Mouse (Mus musculus) embryo, embryonic 11 days (tissue): ENCODE results near the gene Tada2a.

Experiments
- DNase-seq: peaks from one replicate; pipeline ENCODE4 v3.0.0-alpha.2; 2015

Tada2a gene

DNA sequence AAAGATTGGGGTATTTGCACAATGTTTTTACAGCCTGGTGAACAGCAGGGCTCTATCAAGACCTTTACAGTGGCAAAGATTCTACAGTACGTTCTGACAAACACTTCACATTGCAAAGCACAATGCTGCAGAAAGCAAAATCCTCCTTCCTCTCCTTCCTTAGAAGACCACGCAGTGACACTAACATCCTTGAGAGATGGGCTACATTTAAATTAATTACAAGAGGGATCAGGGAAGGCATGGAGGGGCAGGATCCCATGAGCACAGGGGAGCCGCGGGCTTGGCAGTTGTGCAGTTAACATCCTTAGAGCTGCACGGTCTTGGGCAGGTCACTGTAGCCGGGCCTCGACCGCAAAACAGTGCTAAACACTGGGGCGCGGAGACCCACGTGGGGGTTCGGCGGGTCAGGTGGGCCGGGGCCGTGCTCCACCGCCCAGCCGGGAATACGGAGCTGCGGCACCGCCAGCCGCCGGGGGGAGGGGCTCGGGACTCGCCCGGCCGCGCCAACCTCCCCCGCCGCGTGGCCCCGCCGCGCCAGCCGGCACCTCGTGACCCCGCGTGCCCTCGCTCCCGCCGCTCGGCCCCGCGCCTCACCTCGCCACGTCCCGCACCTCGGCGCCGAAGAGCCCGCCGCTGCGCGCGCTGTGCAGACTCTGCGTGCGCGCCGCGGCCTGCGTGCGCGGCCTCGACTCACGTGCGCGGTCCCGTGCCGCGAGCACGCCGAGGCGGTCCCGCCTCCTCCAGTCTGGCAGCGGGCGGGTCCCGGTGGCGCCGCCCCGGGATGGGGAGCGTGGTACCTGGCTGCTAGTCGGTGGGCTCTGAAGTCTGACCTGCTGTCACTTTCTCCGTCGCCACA, at the start of gene Tada2a, which contains the start of gene Acaca:
TSS of gene Tada2a (minus strand) at position 658 of the 856 bp plus-strand sequence.
TSS of gene Acaca (plus strand) at position 730 of the 856 bp plus-strand sequence.
- DNase-seq, result peak; percentile 94

DNA sequence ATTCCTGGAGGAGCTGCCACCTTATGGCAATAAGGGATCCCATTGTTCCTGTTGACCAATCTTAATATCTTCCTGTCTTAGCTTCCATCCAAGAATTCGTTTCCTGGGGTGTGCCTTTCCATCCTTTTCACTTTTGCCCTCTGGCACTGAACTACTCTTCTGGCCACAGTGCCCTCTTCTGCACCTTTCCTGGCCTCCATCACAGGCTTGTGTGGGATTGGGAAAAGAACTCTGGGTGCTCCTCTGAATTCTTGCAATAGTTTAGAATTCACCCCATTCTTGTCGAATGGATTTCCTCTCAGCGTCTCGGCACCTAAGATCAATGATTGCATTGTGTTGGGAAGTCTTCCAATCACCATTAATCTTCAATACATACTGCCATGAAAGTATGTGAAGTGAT, 49.2 kb upstream of the Tada2a start:
- DNase-seq, result no peak

DNA sequence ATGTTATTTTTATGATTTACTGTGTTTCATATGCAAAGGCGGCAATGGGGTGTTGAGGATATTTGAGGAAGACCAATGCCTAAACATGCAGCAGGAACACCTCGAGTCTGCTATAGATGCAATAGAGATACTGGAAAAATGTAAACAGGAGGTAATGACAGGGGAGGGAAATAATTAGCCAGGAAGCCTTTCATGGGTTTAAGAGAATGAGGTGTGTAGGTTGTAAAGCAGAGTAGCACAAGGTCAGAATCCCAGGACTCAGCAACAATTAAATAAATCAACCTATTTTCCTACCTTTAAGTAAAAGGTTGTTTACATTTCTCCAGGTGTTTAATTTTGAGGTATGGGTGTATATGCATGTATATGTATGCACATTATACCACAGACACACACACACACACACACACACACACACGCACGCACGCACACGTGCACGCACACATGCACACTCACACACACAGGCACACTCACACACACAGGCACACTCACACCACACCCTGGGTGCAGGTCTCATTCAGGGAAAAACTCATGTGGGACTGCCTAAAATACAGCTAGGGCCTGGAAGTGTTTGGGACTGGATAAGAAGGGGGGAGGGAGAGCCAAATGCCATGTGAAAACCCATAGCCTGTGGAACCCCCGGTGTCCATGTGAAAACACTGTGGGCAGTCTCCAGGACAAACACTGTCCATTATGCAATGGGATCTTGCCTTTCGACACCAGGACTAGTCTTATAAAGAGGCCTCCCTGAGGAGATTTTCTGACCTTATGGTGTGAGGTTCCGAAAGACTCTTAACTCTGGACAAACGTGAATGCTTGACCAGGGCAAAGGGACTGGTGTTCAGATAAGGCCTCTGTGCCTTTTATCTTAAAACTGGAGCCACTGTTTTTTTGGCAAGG, 43.4 kb upstream of the Tada2a start:
- DNase-seq, result no peak

DNA sequence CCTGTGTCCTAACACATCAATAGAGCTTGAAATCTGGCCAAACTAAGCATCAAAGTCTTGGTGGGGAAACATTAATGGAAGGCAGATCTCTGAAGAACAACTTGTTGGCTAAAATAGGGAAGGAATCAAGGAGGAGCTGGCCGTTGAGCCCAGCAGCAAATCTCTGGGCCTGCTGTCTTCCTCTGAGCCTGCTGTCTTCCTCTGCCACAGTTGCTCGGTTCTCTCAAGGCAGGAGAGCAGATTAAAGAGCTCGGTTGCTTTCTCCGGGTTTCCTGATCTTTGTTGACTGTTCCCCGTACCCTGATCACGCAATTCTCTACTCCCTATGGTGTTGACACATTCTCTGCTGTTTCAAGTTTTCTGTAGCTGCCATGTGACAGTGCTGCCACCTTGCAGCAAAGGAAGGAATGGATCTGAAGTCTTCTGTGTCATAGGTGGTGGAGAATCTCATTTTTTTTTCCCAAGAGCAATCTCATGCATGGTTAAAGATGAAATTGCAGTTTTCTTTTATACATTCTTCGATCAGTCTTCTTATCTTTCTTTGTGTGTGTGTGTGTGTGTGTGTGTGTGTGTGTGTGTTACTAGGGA, 39.4 kb upstream of the Tada2a start:
- peak; percentile 31 for DNase-seq

DNA sequence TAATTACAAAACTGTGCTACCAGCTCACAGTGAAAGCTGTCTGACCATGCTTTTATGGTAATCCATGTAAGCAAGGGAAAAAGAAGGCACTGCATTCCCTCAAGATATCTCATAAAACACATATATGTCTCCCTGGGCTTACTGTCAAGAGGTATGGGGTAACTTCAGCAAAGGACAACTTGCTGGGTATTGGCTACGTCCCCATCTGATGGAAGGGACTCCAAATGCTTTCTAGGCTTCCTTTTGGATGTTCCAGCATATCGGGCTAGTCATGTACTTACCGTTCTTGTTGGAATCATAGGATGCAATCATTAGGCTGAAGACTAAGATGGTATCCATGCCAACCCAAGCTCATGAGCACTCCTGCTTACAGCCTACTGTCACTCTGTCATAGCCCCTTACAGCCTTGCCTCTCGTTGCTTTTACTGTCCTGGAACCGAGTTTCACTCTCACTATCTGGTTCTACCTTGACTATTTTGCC, 37.7 kb upstream of the Tada2a start, which contains the start of gene Gm11437:
TSS of gene Gm11437 (minus strand) at position 431 of the 481 bp plus-strand sequence.
- DNase-seq, result no peak

DNA sequence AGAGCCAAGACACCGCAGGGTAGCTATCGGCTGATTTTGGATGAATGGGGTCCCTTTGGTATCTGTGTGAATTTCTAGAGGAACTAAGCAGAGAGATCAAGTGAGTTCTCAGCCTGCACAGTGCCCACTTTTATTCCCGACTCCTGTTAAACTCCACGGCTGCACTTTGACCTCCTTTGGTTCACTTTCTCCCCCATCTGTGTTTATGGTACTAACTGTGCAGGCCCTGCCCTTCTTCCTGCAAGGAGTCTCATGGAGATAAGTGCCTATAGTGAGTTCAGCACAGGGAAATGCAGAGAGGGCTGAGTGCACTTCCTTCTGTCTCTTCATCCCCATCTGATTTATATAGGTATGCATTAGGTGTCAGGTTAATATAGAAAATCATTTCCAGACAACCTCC, 35.2 kb upstream of the Tada2a start:
- DNase-seq, result no peak

DNA sequence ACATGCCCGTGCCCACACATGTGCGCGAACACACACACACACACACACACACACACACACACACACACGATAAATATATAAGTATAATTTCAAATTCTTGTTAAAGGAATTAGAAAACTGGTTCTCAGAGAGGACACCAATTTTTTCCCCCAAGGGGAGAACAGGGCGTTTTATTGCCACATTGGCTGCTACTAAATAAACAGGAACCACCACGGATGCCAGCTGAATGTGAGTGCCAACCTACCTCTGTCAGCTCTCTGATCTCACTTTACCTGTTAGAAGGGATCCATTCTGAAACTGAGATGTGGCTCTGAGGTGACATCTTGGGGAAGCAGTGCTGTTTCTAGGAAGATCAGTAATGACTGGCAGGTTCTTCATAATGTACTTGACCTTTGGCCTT, 34.7 kb upstream of the Tada2a start:
- DNase-seq, result no peak

DNA sequence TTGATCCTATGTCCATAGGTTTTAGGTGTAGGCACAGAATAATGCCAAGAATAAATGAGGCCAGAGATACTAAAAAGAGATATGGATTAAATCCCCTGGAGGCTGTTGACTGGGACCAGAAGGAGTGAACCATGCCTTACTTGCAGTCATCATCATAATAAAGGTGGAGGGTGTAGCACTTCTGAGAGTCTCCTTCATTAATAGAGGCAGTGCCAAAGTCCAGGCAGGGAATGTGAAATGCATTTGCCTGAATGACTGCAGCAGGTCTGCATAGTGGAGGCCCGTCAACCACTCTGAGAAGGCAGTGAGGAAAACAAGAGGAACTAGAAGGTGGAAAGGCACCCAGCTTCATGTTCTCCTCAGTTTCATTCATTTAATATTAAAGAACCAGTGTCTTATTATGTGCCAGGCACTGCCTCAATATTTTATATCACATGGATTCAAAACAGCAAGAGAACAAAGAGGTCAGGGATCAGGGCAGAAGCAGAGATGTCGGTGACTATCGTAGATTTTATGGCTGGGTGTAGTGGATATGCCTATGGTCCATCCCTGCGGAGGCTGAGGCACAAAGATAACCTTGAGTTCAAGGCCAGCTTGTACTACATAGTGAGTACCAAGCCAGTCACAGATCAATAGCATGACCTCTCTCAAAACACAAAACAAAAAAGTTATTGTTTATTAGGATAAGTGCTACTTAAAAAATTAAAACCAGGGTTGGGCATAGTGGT, 27.3 kb upstream of the Tada2a start:
- DNase-seq, result no peak

DNA sequence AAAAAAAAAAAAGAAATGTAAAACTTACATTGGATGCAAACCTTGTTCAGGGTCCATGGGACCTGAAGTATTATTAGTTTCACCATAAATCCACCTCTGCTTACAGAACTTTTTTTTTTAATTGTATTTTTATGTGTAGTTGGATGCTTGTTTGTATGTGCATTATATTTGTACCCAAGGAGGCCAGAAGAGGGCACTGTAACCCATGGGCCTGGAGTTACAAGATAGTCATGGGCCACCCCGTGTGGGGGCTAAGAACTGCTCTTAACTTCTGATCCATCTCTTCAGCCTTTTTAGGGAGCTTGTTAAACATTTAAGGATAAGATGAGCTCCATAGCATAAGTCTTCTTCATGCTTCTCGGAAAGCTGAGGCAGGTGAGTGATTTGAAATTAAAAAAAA, 21.5 kb upstream of the Tada2a start:
- DNase-seq, result no peak

DNA sequence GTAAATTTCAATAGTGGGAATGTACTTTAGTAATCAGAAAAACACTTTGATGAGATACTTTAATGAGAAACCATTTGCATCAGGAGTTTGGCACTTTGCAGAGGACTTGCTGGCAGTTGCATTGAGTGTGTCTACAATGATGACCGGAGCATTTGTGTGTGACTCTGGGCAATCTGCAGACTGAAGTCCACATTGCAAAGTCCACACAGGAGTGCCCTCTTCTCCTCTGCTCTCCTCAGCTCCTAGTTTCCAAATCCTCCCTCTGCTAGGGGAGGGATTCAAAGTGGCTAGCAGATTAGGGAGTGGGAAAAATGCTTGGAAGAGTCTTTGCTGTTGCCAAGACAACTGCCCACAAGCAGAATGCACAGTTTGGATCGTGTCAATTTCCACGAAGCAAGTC, 16.7 kb upstream of the Tada2a start:
- DNase-seq, result no peak

DNA sequence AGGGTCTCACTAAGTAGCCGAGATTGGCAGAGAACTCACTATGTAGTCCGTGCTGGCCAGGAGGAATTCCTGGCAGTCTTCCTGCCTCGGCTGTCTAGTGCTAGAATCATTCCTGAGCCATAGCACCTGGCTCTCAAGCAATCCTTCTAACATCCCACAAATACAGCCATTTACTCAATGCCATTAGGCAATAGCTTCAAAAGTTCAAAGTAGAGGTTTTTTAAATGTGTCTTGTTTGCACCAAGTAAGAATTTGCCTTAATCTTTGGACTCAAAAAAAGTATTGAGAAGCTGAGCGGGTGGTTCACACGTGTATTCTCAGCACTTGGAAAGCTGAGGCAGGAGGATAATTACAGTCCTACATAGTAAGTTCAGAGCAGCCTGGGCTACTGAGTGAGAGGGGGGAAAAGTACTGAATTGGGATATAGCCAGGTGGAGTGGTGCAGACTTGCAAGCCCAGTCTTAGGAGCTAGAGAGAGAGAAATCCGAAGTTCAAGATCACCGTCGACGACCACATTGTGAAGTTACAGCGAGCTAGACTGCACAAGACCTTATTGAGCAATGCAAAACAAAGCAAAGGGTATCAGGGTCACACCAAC, 15.9 kb upstream of the Tada2a start:
- no peak for DNase-seq

DNA sequence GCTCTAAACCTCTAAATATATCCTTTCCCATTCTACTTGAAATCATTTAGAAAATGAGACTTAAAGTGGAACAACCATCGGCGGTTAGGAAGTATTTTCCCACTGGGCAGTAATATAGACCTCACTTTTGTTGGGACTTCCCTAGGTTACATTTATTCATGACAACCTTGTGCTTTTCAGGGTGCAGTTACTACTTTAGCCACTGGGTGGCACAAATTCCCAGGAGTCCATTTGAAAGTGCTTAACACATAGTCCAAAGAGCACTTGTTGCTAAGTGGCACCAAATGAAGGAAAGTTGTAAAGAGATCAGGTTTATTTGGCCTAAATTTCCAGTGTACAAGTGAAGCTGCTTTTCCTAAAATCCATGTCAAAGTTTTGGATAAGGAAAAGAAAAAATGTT, 12.4 kb upstream of the Tada2a start:
- peak; percentile 59 for DNase-seq

DNA sequence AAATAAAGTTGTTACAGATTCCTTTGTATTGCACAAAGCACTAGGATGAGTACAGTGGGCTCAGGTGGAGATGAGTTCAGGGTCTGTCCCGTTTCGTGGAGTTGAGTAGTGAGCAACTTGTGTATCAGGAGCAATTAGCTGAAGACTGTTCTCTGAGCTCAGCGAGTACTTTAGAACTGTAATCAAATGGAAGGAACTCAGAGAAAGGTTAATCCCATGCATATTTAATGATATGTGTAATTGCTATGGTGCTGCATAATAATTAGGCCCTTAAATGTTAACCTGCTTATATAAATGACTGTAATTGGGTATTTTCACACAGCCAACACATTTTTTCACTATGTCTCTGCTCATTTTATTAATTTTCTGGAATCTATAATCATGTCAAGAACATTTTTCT, 7.1 kb upstream of the Tada2a start:
- no peak for DNase-seq

DNA sequence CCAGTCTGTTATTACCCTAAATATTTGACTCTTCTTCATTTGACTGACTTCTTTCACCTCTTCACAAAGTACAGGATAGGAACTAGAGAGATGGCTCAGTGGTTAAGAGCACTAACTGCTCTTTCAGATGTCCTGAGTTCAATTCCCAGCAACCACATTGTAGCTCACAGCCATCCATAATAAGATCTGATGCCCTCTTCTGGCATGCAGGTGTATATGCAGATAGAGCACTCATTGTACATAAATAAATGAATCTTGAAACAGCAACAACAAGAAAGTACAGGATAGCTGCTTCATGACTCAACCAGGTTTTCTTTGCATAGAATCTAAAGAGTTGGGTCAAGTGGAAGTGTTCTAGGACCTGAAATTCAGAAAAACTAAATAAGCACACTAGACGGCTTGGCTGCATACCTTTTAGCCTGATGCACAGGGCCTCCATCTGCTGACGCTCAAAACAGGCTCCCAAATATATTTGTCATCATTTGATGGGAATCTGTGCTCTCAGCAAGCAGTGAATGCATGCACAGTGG, 5.0 kb upstream of the Tada2a start:
- DNase-seq, result no peak

DNA sequence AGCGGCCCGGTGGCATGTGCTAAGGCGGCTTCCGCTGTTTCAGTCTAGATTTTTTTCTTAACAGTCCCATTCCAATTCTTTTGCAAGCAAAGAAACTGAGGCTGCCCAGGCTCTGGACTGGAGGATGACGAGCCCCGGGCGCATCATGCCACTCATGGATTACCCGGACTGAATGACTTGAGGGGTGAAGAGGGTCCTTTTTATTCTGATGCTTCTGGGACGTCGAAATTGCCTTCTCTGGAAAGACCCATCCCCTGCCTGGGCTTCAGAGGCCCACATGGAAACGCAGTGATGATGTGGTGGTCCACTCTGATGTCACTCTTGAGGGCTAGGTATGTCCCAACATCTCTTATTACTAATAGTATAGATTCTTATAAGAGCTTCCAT, 392 bp upstream of the Tada2a start:
- no peak for DNase-seq

DNA sequence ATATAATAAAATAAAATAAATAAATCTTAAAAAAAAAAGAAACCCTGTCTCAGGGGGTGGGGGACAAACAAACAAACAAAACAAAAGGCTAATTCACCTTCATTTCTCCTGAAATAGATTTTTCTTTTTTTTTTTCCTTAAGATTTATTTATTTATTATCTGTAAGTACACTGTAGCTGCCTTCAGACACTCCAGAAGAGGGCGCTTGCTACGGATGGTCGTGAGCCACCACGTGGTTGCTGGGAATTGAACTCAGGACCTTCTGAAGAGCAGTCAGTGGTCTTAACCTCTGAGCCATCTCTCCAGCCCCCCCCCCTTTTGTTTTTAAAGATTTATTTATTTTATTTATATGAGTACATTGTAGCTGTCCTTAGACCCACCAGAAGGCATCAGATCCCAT, 1.4 kb downstream of the Tada2a start:
- no peak for DNase-seq

DNA sequence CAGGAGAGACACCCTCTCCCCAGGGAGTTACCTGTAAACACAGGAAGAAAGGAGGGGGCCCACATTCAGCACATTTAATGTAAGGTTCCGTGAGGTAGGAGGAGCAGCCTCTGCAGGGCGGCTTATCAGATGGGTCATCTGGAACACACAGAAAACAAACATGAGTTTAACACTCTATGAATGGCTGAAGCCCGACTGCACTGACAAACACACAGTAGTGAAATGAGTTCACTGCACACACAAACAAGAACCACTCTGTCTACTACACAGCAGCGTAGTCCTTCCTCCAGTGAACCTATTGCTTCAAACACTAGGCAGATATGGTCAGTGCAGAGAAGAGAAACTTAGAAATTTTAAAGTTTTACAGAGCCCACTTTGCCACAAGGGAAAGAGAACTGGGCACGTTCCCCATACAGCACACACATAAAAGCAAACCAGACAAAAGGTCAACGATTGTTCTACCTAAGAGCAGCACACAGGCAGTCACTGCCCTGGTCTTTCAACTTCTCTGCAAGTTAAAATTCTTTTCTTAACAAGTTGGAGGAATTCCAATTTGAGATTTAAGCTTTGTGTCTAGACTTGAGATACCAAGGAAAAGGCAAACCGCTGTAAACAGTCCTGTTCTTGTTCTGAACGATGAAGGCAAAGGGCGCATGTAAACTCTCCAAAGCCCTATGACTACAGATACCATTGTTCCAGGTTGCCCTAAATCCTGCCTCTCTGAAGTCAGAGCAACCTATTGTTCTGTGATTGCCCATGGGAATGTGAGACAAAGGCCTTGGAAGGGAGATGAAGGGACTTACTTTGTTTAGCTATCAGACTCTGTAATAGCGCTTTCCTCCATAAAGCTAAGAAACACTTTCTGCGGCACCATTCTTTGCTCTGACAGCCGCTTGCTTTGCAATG, 8.1 kb downstream of the Tada2a start:
- DNase-seq, result no peak

DNA sequence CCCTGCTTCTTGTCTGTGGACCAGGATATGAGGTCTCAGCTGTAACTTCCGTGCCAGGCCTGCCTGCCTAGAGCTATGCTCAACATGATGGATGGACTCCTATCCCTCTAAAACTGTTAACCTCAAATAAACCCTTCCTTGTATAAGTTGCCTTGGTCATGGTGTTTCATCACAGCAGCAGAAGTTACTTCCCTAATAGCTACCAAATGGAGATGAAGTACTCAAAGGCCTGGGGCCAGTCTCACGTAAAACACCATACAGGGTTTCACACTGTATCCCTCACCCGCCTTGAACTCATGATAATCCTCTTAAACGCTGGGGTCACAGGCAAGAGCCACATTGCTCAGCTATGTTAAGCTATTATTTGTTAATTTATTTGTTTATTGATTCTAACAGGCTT, 12.0 kb downstream of the Tada2a start:
- DNase-seq, result no peak

DNA sequence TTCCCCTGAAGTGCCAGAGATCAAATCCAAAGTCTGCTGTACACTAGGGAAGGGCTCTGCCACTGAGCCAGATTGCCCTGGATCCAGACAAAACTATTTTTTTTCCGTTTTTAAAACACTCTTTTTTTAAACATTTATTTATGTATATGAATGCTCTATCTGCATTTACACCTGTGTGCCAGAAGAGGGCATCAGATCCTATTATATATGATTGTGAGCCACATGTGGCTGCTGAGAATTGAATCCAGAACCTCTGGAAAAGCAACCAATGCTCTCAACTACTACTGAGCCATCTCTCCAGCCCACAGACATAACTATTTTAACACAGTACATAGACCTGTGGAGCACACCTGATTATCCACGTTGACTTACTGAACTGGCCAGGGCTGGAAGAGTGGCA, 13.2 kb downstream of the Tada2a start:
- no peak for DNase-seq

DNA sequence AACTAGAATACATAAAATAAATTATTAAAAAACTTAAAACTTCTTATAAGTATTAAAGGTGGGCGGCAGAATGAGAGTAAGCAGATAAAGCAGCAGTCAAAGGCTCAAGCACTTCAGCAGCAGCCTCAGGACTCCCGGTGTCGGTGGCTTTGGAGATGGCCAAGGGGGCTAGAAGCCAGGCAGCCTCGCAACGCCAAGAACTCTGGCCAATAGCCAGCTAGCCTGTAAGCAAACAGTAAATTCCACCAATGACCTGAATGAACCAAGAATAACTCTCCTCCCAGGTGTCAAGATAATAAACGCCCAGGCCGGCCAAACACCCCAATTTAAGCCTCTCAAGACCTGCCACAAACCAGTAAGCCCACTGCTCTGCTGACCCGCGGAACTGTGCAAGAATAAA, 13.8 kb downstream of the Tada2a start:
- DNase-seq, result no peak

DNA sequence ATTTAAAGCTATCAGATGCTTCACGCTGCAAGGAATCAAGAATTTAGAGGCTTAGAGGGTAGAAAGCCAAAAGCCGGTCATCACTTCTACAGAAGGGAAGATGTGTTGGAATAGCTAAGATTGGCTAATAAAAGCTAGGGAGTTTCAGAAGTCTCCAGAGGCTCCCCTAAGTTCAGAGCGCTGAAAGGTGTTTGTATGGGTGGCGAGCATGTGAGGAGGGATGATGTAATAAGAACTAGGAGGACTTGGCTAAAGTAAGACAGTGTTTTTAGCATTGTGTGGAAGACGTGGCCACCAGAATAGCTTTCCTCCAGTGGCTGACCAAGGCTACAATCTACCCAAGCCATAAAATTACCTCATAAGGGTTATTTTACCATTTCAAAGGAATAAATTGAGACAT, 15.8 kb downstream of the Tada2a start:
- DNase-seq, result no peak
